Mouse (Mus musculus) neural tube, embryonic 11.5 days (tissue): Measurements from ENCODE around the gene Shoc2. TPM values are rescaled to one million over a fixed set of nuclear protein-coding genes. Genes with fewer than 3 reads are reported as not detected.

ENCODE experiments used
- ATAC-seq: fragments of 200-750 bp; cut with Nextera tagmentation; 2 replicates; pipeline ENCODE4 v1.8.0; 2017; ENCODE audit warnings: moderate number of reproducible peaks, mild to moderate bottlenecking, moderate TSS enrichment, moderate library complexity; ENCODE audit not compliant: insufficient read depth, low FRiP score, low TSS enrichment
- DNase-seq: peaks from one replicate; pipeline ENCODE4 v3.0.0-alpha.2; 2015; ENCODE audit warnings: low spot score
- H3K27ac ChIP-seq: fragments of 300-500 bp; sonication (generic); 2 replicates; pipeline ENCODE4 v1.5.1; 2014; ENCODE audit warnings: low read depth, mild to moderate bottlenecking, low read length
- H3K27me3 ChIP-seq: fragments of 300-500 bp; sonication (generic); 2 replicates; pipeline ENCODE4 v1.6.1; 2014; ENCODE audit warnings: mild to moderate bottlenecking, low read length, mixed read lengths; ENCODE audit not compliant: control insufficient read depth, insufficient read depth
- H3K36me3 ChIP-seq: fragments of 300-500 bp; sonication (generic); 2 replicates; pipeline ENCODE4 v1.6.1; 2014; ENCODE audit warnings: mild to moderate bottlenecking, low read length, moderate library complexity, mixed read lengths; ENCODE audit not compliant: control insufficient read depth, insufficient read depth
- H3K4me1 ChIP-seq: fragments of 300-500 bp; sonication (generic); 2 replicates; pipeline ENCODE4 v1.6.1; 2014; ENCODE audit warnings: low read length, mixed read lengths; ENCODE audit not compliant: control insufficient read depth, insufficient read depth
- H3K4me2 ChIP-seq: fragments of 300-500 bp; sonication (generic); 2 replicates; pipeline ENCODE4 v1.6.1; 2014; ENCODE audit warnings: low read depth, mild to moderate bottlenecking, moderate library complexity
- H3K4me3 ChIP-seq: fragments of 300-500 bp; sonication (generic); 2 replicates; pipeline ENCODE4 v1.5.1; 2014; ENCODE audit warnings: low read depth, low read length
- H3K9ac ChIP-seq: fragments of 300-500 bp; sonication (generic); 2 replicates; pipeline ENCODE4 v1.6.1; 2014; ENCODE audit warnings: mild to moderate bottlenecking, low read length
- H3K9me3 ChIP-seq: fragments of 300-500 bp; sonication (generic); 2 replicates; pipeline ENCODE4 v1.6.1; 2016; ENCODE audit warnings: low read length; ENCODE audit not compliant: control insufficient read depth
- WGBS: fragments of 180-500 bp; shearing (Covaris S2); extraction: QIAGEN DNeasy Blood & Tissue Kit; methylation state at CpG from one replicate; pipeline ENCODE4 v1.1.7; 2014; 5-methylcytosine and 5-hydroxymethylcytosine counted together
- polyA plus RNA-seq: library from polyadenylated mRNA; unstranded; fragments of >200 nt; fragmentation: Nextera tagmentation; extraction: Ambion mirVana; gene quantifications from 2 replicates; pipeline ENCODE4 v1.2.1, GENCODE M21; 2014

Gene Shoc2
- polyA plus RNA-seq, 1 experiment from 2014 or later = 79.4 TPM

GRCm38 (mm10) chr19:53983336-53983735 lies 39.2 kb downstream of the Shoc2 start:
- Histone ChIP-seq H3K27me3 (no peaks in the 10 kb centered on the region), H3K27ac (no peak overlapping the region), H3K36me3 (0 out of 2 replicates have a peak, but pooled peaks cover 2% of the 10 kb centered on the region), H3K4me1 (no peaks in the 10 kb centered on the region), H3K9ac (no peak overlapping the region), H3K9me3 (no peaks in the 10 kb centered on the region), H3K4me2 (no peak overlapping the region), H3K4me3 (no peak overlapping the region)
- ATAC-seq (no peak), DNase-seq (no peak)
- WGBS = 98% methylated on average over 1 of the region's 1 CpGs

GRCm38 (mm10) chr19:53984628-53985027 lies 40.5 kb downstream of the Shoc2 start:
- H3K9me3 ChIP-seq = no peaks in the 10 kb centered on the region
- no peak for DNase-seq
- H3K27ac ChIP-seq = no peak overlapping the region
- H3K4me3 ChIP-seq = no peak overlapping the region
- no peak overlapping the region for H3K9ac ChIP-seq
- WGBS = 91% methylated on average over 3 of the region's 3 CpGs
- no peak overlapping the region for H3K4me2 ChIP-seq
- no peaks in the 10 kb centered on the region for H3K4me1 ChIP-seq
- no peaks in the 10 kb centered on the region for H3K27me3 ChIP-seq
- no peak for ATAC-seq
- H3K36me3 ChIP-seq = 0 out of 2 replicates have a peak, but pooled peaks cover 2% of the 10 kb centered on the region

GRCm38 (mm10) chr19:53990538-53990937 lies 46.4 kb downstream of the Shoc2 start:
- no peak overlapping the region for H3K4me3 ChIP-seq
- no peak overlapping the region for H3K27ac ChIP-seq
- no peak for ATAC-seq
- H3K9ac ChIP-seq = no peak overlapping the region
- 73% methylated on average over 2 of the region's 2 CpGs for WGBS
- H3K9me3 ChIP-seq = no peaks in the 10 kb centered on the region
- H3K4me1 ChIP-seq = no peaks in the 10 kb centered on the region
- H3K4me2 ChIP-seq = no peak overlapping the region
- no peak for DNase-seq
- H3K27me3 ChIP-seq = no peaks in the 10 kb centered on the region
- H3K36me3 ChIP-seq = 0 out of 2 replicates have a peak, but pooled peaks cover 2% of the 10 kb centered on the region

GRCm38 (mm10) chr19:53993860-53994259 lies 49.8 kb downstream of the Shoc2 start:
- ATAC-seq (no peak), DNase-seq (no peak)
- H3K9me3 ChIP-seq = no peaks in the 10 kb centered on the region
- no peak overlapping the region for H3K27ac ChIP-seq
- no peak overlapping the region for H3K9ac ChIP-seq
- H3K36me3 ChIP-seq = no peaks in the 10 kb centered on the region
- no peak overlapping the region for H3K4me2 ChIP-seq
- H3K27me3 ChIP-seq = no peaks in the 10 kb centered on the region
- H3K4me3 ChIP-seq = no peak overlapping the region
- H3K4me1 ChIP-seq = no peaks in the 10 kb centered on the region
- WGBS = 79% methylated on average over 3 of the region's 3 CpGs

DNA sequence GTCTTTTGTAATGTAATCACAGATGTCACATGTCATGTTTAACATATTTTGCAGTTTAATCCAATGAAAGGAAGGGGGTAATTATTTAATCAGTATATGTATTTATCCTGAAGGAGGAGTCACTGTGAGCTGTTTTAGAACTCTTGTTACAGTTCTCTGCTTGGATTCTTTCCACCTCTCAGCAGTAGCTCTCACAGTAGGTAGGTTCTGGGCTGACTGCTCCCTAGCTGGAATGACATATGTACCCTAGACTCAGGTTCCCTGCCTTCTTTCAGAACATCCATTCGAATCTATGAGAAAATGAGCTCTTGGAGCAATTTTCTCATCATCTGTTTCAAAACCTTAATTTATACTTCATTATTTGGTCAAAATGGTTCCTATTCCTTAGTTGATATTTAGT lies 50.2 kb downstream of the Shoc2 start:
- ATAC-seq (no peak), DNase-seq (no peak)
- Histone ChIP-seq H3K4me3 (no peak overlapping the region), H3K4me1 (no peaks in the 10 kb centered on the region), H3K9me3 (no peaks in the 10 kb centered on the region), H3K27me3 (no peaks in the 10 kb centered on the region), H3K9ac (no peak overlapping the region), H3K4me2 (no peak overlapping the region), H3K27ac (no peak overlapping the region), H3K36me3 (no peaks in the 10 kb centered on the region)
- WGBS = 92% methylated on average over 1 of the region's 1 CpGs

- no peak overlapping the region for H3K9ac ChIP-seq
- no peak overlapping the region for H3K4me2 ChIP-seq
- no peak overlapping the region for H3K27ac ChIP-seq
- WGBS = 72% methylated on average over 4 of the region's 4 CpGs
- H3K36me3 ChIP-seq = no peaks in the 10 kb centered on the region
- H3K9me3 ChIP-seq = no peaks in the 10 kb centered on the region
- no peak overlapping the region for H3K4me3 ChIP-seq
- H3K4me1 ChIP-seq = no peaks in the 10 kb centered on the region
- DNase-seq = no peak
- H3K27me3 ChIP-seq = no peaks in the 10 kb centered on the region
- no peak for ATAC-seq
Observed at GRCm38 (mm10) chr19:54010973-54011372, 66.9 kb downstream of the Shoc2 start.

DNA sequence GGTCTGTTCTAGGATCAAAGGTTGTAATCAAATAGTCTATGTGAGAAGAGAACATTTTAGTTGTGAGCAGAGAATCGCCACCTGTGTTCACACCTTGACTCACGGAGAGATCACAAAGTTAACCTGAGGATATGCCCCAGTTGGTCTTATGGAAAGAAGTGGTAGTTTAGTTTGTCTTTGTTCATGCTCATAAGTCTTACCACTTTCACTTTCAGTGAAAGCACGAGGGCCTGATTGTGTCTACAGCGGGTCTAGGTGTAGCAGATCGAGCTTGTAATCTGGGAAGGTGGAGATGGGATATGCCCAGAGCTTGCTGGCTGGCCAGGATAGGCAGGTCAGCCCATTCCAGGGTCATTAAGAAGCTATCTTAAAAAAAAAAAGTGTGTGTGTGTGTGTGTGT lies 70.9 kb downstream of the Shoc2 start:
- WGBS = 95% methylated on average over 5 of the region's 5 CpGs
- H3K4me1 ChIP-seq = no peaks in the 10 kb centered on the region
- no peaks in the 10 kb centered on the region for H3K9me3 ChIP-seq
- ATAC-seq = no peak
- no peaks in the 10 kb centered on the region for H3K27me3 ChIP-seq
- no peak overlapping the region for H3K4me3 ChIP-seq
- no peak for DNase-seq
- no peak overlapping the region for H3K27ac ChIP-seq
- H3K9ac ChIP-seq = no peak overlapping the region
- no peaks in the 10 kb centered on the region for H3K36me3 ChIP-seq
- H3K4me2 ChIP-seq = no peak overlapping the region

- DNase-seq (no peak), ATAC-seq (no peak)
- H3K4me1 ChIP-seq = no peaks in the 10 kb centered on the region
- H3K4me3 ChIP-seq = no peak overlapping the region
- no peaks in the 10 kb centered on the region for H3K27me3 ChIP-seq
- no peak overlapping the region for H3K4me2 ChIP-seq
- no peaks in the 10 kb centered on the region for H3K36me3 ChIP-seq
- H3K9ac ChIP-seq = no peak overlapping the region
- WGBS = 95% methylated on average over 5 of the region's 5 CpGs
- no peaks in the 10 kb centered on the region for H3K9me3 ChIP-seq
- no peak overlapping the region for H3K27ac ChIP-seq
Observed at GRCm38 (mm10) chr19:54015503-54015902, 71.4 kb downstream of the Shoc2 start.

DNA sequence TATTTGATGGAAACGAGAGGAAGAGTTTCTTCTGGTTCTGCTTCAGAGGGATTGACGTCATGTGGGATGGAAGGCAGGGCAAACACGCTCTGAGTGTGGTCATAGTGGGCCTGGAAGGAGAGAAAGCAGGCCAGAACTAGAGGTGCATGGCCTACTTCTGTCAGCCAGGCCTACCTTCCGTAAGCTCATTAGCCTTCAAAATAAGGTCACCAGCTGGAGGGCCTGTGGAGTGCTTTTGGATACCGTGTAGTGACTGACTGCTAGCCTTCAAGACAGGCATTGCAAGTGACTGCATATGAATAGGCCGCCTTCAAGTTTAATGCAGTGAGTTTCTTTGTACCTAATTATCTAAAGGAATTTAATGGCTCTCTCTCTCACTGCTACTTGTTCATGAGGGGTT lies 91.0 kb downstream of the Shoc2 start:
- Histone ChIP-seq H3K36me3 (no peaks in the 10 kb centered on the region), H3K4me2 (no peak overlapping the region), H3K4me3 (no peak overlapping the region), H3K27ac (no peak overlapping the region), H3K9me3 (no peaks in the 10 kb centered on the region), H3K9ac (no peak overlapping the region), H3K27me3 (no peaks in the 10 kb centered on the region), H3K4me1 (no peaks in the 10 kb centered on the region)
- WGBS = 83% methylated on average over 6 of the region's 6 CpGs
- ATAC-seq (no peak), DNase-seq (no peak)
